Mouse (Mus musculus) neural tube, embryonic 10.5 days (tissue): Measurements from ENCODE around the gene Gpatch4.

Source experiments
- DNase-seq: peaks from one replicate; pipeline ENCODE4 v3.0.0-alpha.2; 2017; ENCODE audit warnings: low spot score; ENCODE audit errors: extremely low spot score

Gene Gpatch4

DNA sequence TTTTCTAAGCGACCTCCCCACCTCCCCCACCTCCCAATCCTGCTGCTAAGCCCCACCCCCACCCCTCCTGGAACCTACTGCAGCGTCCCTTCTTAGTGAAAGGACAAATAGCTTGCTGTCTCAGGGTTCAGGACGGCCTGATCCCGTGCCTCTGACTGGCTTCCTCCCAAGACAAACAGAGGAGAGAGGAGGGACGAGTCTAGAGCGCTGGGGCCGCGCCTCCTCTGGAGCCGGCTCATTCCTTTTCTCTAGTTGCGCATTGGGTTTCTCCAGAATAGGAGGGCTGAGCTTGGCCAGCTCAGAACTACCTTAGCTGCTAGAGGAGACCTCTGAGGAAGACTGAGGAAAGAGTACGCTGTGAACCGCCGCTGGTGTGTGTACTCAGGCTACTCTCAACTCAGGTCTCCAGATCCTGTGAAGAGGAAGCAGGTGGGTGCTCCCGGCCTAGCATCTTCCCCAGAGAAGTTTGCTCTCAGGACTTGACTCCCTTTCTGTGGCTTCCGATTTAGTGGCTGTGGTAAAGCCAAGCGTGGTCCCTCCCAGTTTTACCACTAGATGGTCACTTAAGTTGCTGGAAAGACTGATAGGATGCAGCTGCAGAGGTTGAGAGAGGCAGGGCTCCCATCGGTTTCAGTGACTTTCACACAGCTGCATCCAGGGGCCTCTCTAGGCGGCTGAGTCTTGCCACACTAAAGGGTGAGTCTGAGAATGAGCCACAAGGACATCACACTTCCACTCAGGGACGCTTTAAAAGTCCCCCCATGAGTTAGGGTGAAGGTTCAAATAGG, 12.1 kb upstream of the Gpatch4 start:
- DNase-seq = no peak

DNA sequence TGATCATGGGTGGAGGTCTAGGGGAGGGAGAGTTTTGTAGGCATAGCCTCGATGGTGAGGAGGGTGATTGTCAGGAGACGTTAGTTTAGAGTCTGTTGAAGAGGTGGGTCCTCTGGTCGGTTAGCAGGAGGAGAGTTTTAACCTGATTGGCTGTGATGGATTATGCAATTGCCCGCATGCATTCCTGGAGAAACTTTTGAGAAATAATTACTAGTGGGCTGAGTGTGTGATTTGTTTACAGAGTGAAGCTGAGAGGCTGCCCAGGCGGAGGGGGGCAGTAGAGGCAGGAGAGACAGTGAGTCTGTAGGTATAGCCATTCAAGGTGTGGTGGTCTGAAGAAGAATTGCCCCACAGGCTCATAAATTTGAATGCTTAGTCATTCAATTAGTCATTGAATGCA, 9.4 kb upstream of the Gpatch4 start:
- DNase-seq = no peak

DNA sequence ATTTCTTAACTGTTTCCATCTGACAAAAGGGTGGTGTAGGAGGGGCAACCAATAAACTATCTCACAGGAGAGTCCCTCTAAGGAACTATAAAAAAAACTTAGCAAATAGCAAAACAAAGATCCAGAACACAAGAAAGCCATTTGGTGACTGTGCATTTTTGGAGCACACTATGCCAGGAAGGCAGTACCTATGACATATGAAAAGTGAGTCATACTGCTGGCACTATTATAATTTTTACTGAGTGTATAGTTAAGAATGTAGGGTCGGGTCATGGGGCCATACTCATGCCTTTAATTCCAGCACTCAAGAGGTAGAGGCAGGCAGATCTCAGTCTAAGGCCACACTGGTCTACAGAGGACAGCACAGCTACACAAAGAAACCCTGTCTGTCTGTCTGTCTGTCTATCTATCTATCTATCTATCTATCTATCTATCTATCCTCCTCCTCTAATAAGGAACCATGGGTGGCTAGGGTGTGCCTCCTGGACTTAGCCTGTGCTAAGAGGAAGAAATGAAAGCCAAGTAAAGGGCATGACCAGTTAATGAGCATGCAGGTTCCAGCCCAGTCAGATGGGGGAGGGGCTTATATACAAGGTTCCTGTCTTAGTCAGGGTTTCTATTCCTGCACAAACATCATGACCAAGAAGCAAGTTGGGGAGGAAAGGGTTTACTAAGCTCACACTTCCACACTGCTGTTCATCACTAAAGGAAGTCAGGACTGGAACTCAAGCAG, 7.2 kb upstream of the Gpatch4 start:
- DNase-seq = no peak

DNA sequence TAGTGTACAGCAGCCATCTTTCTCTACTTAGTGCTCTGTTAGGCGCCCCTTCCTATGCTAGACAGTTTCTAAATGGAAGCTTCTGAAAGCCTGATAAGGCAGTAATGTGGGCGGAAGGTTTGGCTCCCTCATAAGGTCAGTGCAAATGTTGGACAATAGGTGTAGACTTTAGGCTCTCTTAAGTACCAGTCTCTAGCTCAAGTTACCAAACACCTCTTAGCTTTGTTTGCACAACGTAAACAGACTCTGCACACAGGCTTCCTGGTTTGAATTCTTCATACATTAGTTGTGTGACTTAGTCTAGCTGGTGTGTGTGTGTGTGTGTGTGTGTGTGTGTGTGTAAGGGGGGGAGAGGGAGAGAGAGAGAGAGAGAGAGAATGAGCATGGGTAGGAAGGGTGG, 6.6 kb downstream of the Gpatch4 start:
- DNase-seq = no peak

DNA sequence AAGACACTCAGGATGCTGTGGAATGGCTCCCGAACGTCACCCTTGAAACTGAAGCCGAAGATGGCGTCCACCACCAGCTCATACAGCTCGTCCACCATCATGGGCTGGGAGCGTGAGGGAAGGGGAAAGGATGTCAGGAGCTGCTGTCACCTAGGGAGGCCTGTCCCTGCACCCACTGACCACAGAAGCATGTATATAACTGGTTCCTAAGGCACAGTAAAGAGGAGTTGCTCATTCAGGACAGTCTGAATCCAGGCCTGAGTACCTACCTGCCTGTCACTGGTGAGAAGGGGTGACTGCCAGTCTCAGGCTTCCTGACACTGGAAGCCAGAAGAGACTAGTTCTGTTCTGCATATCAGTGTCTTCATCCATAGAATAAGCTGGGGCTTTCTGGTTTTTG, 14.1 kb downstream of the Gpatch4 start:
- no peak for DNase-seq

DNA sequence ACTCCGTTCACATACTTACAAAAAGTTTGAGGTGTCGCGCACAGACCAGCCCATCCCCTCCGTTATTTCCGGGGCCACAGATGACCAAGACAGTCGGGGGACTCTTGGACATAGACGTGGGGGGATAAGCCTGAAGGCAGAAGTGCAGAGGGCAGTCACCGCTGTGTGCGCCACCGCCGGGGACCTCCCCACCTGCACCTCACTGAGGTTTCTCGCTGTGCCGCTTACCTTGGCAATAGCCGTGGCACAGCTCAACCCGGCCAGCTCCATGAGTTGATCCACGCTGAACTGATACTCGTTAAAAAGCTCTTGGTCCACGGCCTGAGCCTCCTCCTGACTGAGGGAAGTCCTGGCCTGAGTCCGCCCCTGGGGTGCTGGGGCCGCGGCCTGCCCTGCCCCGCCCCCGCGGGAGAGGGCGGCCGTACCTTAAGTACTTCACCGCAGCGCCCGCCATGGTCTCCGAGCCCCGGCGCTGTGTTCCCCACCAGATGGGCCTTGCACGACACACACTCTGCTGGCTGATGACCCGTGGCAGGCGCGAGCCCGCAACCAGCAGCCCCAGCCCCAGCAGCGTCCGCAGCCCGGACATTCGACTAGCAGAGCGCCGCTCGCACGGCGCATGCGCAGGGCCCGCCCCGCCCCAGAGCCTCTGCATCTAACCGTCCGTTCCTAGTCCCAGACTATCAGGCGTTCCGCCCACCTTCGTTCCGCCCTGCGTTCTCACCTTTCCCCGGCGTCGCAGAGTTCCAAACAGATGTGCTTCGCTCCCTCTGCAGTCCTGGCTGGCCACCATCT, 15.2 kb downstream of the Gpatch4 start, which contains the start of gene Naxe:
Gene Naxe, minus strand, starts transcription at position 594 of the 795 bp plus-strand sequence.
- peak; percentile 92 for DNase-seq

DNA sequence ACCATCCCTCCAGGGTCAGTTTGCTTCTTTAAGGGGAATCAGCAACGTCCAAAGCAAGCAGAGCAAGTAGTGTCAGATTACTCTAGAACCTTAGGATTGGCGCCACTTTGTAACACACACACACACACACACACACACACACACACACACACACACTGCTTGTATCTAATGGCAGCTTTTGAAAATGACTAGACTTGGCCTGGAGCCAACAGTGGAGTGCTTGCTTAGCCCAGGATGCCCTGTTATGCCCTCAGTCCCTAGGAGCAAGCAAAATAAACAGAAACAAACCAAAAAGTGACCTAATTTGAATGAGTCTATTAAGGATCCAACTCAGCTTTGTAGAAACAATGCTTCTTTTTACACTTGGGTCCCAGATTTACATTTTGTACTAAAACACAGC, 25.5 kb downstream of the Gpatch4 start:
- no peak for DNase-seq

DNA sequence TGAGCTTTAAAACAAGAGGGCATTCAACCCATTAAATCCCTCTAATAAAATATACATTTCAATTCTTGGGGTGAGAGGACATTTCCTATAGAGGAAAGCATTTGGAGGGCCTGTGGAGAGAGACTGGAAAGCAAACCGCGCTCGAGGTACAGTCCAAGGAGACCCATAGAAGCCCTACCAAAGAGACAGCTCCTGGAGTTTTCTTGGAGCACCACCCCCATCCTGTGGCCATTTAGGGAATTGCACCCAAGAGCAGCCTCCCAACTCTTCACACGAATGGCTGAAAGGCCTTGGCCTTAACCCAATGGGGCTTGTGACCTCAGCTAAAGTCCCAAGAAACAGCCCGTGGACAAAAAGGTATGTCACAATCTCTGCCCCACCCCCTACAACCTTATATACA, 28.9 kb downstream of the Gpatch4 start:
- DNase-seq = peak; percentile 92

DNA sequence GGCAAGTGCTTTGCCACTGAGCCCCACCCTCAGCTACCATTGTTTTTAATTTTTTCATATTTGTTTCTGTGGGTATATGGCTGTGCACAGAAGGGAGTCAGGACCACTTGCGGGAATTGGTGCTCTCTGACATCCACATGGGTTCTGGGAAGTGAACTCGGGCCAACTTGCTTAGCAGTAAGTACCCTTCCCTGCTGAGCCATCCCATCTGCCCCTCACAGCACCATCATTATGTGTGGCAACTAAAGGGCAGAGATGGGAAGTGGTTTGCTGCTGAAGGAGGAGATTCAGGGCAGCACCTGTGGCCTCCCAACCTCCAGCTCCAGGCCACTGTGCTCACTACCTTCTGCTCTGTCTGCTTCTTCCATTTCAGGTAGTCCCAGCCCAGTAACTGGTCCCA, 30.7 kb downstream of the Gpatch4 start:
- no peak for DNase-seq

DNA sequence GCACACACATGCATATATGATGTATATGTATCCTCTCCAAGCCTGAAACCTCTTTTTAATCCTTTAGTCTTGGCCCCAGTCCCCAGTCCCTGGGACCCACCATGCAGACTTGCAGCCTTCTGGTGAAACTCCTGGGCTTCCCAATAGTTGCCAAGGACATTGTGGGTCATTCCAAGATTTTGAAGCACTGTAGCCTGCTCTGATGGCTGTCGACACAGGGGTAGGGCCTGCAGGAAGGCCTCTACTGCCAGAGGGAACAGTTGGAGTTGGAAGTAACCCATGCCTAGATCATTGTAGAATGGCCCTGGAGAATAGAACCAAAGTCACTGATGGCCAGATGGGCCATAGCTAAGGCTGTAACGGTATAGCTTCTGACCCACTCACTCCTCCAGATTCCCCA, 31.4 kb downstream of the Gpatch4 start:
- no peak for DNase-seq

DNA sequence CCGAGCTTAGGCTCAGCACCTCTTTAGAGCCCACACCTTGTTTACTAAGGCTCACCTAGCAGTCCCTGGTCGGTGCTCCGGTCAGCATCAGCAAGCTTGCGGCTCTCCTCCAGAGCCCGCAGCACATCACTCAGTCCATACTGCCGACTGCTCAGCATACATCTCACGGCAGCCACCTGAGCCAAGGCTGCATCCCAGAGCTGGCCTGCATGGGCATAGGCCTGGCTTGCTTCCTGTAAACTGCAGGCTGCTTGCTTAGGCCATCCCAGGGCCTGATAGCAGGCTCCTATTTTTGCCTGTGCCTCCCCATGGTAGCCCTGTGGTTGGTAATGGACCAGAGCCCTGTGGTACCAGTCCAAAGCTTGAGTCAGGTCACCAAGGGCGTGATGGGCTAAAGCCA, 31.9 kb downstream of the Gpatch4 start:
- no peak for DNase-seq

DNA sequence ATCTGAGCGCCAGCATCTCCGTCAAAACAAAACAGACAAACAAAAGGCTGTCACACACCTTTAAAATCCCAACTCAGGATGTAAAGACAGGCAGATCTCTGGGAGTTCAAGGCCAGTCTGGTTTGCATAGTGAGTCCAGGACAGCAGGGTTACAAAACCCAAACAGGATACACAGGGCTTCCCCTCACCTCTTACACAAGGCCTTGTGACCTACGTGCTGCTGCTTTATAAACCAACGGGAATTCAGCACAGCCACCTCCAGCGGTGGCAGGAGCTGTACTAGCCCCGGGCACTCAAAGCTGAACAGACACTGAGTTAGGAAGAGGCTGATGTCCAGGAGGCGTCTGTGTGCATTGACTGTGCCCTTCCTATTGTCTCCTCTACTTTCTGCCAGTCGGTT, 34.5 kb downstream of the Gpatch4 start:
- DNase-seq = no peak

DNA sequence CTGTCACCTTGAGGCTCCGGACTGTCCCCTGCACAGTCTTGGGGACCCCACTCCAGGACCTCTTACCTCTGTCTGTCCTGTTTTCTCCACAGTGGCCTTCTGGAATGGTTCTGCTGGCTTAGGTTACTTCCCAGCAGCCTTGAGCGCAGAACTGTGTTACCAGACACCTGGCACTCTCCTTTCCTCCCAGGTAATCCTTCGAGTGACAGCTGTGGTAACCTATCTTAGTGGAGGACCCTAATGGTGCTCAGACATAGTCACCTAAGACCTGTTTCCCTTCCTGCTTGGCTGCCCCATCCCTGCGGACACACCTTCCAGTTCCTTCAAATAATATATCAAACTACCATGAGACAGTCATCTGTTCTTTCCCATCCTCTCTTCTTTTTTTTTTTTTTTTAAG, 35.3 kb downstream of the Gpatch4 start, which contains the start of gene Ttc24:
Gene Ttc24, minus strand, starts transcription at position 101 of the 400 bp plus-strand sequence.
- no peak for DNase-seq

DNA sequence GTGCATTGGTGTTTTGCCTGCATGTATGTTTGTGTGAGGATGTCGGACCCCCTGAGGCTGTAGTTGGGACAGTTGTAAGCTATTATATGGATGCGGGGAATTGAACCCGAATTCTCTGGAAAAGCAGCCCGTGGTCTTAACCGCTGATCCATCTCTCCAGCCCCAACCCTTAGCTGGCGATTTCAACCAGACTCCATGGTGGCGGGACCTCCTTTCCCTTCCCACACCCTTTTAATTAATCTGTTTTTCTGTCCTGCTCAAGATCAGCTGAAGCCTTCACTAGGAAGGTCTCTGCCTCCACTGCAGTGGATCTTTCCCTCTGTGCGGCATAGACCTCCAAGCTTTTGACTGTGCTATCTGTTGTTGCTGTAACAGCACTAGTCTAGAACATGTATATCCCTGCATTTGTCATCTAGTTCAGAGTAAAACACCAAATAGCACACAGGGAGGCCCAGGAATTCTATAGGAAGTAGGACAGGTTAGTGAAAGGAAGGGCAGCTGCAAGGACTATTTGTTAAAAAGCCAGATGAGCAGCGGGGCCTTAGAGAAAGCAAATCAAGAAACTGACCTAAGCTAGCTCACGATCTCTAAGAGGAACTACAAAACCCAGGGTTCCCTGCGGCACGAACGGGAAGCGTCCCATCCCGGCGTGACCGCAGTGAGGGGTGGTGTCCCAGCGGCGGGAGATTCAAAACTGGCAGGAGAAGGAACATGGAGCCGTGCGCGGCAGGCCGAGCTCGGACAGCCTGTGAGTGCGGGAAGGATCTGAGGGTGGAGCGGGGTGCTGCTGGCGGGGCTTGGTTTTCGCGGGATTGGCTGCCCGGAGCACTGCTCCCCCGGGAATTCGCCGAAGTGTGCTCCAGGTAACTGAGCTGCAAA, 38.7 kb downstream of the Gpatch4 start, which contains the start of gene Iqgap3:
Gene Iqgap3, plus strand, starts transcription at position 627 of the 879 bp plus-strand sequence.
- peak; percentile 81 for DNase-seq

DNA sequence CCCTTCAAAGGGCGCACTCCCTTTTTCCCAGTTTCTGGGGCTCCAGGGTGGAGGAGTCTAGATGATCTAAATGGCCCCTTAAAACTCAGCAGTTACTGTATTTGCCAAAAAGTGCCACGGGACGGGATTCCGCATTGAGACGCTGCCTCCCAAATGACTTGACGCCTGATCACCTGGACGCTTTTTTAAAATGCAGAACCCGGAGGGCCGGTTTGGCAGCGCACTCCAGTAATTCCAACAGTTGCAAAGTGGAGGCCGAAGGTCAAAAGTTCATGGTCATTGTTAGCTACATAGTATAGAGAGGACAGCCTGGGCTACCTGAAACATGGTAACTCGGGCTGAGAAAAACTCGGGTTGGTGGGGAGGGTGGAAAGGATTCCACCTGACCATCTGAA, 39.3 kb downstream of the Gpatch4 start:
- DNase-seq = no peak

DNA sequence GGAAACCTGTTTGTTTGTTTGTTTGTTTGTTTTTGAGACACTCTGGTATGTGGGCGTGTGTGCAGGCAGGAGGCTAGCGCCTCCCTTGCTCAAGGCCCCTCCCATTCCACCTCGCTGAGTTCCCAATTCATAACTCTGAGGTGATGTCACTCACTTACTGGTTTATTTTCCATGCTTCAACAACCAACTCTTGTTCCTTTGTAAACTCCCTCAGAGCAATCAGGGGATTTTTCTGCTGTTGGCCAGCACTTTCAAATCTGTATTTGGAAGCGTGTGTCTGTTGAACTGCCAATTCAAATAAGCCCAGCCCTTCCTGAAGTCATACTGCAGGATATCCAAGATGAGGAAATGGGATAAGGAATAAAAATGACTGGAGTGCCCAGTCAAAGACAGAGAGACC, 39.8 kb downstream of the Gpatch4 start:
- no peak for DNase-seq

DNA sequence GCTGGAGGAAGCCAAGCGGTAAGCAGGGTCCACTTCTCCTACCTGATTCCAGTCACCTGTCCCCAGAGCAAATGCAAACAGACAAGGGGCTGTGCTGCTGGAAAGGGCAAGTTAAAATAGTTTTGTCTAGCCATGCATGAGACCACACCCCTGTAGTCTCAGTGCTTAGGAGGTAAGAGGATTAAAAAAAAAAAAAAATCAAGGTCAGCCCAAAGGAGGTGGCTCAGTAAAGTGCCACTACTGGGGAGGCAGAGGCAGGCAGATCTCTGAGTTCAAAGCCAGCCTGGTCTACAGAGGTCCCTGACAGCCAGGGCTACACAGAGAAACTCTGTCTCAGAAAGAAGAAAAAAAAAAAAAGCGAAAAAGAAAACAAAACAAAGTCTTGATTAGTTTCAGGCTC, 41.1 kb downstream of the Gpatch4 start:
- no peak for DNase-seq

DNA sequence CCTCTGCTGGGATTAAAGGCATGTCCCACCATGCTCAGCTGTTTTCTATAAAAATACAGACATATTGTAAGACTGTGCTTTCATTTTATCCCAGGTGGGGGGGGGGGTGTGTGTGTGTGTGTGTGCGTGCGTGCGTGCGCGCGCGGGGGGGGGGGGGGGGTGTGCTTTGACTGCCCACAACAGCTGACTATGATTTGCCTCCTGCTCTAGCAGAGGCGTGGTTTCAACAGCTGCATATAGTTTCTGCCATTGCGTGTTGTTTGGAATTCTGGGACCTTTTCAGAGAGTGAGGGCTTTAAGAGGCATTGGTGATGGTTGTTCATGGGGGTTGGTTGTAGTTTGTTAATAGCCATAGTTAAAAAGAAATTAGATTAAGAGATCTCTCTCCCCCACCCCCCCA, 42.6 kb downstream of the Gpatch4 start:
- no peak for DNase-seq

DNA sequence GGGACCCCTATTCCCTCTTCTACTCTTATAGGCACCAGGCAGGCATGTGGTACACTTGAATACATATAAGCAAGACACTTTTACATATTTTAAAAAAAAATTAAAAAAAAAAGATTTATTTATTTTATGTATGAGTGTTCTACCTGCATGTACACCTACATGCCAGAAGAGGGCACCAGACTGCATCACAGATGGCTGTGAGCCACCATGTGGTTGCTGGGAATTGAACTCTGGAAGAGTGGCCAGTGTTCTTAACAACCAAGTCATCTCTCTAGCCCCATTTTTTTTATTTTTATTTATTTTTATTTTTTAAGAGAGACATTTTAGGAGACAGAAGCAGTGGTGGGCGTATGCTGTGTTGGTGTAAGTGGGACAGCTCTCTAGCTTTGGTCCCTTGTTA, 44.8 kb downstream of the Gpatch4 start:
- DNase-seq = no peak

DNA sequence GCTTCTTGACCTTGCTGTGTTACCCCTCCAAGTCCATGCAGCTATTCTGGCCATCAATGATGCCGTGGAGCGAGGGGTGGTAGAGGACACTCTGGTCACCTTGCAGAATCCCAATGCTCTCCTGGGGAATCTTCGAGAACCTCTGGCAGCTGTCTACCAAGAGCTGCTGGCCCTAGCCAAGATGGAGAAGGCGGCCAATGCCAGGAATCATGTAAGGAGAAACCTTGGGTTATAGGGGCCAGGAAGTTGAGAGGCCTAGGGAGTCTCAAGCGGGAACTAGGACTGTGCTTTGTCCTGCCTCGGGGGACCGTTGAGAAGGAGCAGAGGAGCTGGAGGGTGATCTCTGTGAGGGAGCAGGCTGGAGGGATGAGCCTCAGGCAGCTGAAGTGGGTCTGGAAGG, 47.2 kb downstream of the Gpatch4 start:
- DNase-seq = no peak

DNA sequence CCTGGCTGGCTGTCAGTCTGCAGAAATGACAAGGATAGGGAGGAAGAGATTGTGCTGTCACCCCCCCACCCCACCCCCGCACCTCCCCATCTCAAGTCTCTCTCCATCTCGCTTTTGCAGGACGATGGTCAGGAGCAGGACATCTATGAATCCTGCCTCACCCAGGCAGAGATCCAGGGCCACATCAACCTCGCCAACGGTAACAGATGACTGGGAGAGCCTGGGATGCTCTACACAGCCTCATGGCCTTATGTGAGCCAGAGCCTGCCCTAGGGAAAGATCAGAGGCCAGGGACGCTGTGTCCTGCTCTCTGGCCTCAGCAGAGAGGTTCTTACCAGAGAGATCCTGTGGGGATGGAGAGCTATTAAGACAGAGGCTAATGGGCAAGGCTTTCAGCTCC, 47.7 kb downstream of the Gpatch4 start:
- no peak for DNase-seq
